In genomic region chr19:6291117-6291781, GRCm38 (mm10) we compare ENCODE assay signal across 8 mouse cellular contexts. TPM values are rescaled to one million over a fixed set of nuclear protein-coding genes. Genes with fewer than 3 reads are reported as not detected.
A peak's percentile ranks its signal among the peaks of the same experiment; 100 is the strongest.
DNase-seq lines count a peak whose midpoint lies in the region; ATAC-seq and TF ChIP-seq lines count a peak whose summit lies in the region.

No protein-coding gene starts in this region.

- ATAC-seq in hindbrain, embryonic 16.5 days, result peak; percentile 35; the same call in 1 of the 2 replicates
- peak; percentile 63 for ATAC-seq in liver, embryonic 14.5 days (ENCODE audit: insufficient read depth)

- intact Hi-C loops in left cerebral cortex, postnatal 25 days (cut with DNase I), result no loop called here

- DNase-seq in layer of hippocampus, adult 2 months (ENCODE audit: low spot score in 2 of 2), result no peak
- DNase-seq in layer of hippocampus, adult 9-10 months (ENCODE audit: low spot score), result no peak
- DNase-seq in cerebellum, postnatal 25 days, result peak; percentile 83 to 84
- no peak for DNase-seq in liver, embryonic 14.5 days (ENCODE audit: low read depth in 3 of 3, low spot score in 3 of 3)
- no peak for DNase-seq in urinary bladder, postnatal 25 days (ENCODE audit: low spot score)
- DNase-seq in spleen, adult 12 weeks (ENCODE audit: low spot score), result no peak
- DNase-seq in left cerebral cortex, postnatal 25 days (ENCODE audit: low spot score in 2 of 2), result no peak

- H3K4me1 ChIP-seq in hindbrain, embryonic 16.5 days (ENCODE audit: control insufficient read depth, insufficient read depth, low read depth, low read length), result peaks cover 12% of the 10 kb centered on the region; the same call in 1 of the 2 replicates
- peaks cover 46 to 56% of the 10 kb centered on the region in 2 experiments for H3K4me1 ChIP-seq in liver, embryonic 14.5 days (replicated peaks; ENCODE audit: control insufficient read depth in 2 of 2, insufficient read depth in 2 of 2, low read length in 1 of 2)

- H3K4me2 ChIP-seq in hindbrain, embryonic 16.5 days (ENCODE audit: low read length), result no peak overlapping the region
- H3K4me2 ChIP-seq in liver, embryonic 14.5 days (ENCODE audit: low read depth), result peak overlapping the region; percentile 33

- WGBS in hindbrain, embryonic 16.5 days, result 74% methylated on average over 10 of the region's 10 CpGs
- 35% methylated on average over 10 of the region's 10 CpGs for WGBS in liver, embryonic 14.5 days (ENCODE audit: insufficient replicate concordance)

- no peaks in the 10 kb centered on the region for H3K9me3 ChIP-seq in hindbrain, embryonic 16.5 days (ENCODE audit: control insufficient read depth, low read length)
- H3K9me3 ChIP-seq in liver, embryonic 14.5 days (ENCODE audit: control insufficient read depth, low read length), result no peaks in the 10 kb centered on the region

- TF ChIP-seq EP300 in liver, embryonic 14.5 days (IDR thresholded peaks at IDR 0.05; ENCODE audit: low read depth), result no peak

- no peaks in the 10 kb centered on the region for H3K27me3 ChIP-seq in hindbrain, embryonic 16.5 days (replicated peaks; ENCODE audit: control insufficient read depth, insufficient read depth, low read length)
- H3K27me3 ChIP-seq in liver, embryonic 14.5 days (ENCODE audit: control insufficient read depth, insufficient read depth, low read length), result no peaks in the 10 kb centered on the region

- H3K4me3 ChIP-seq in layer of hippocampus, adult 2 months, result no peak overlapping the region
- H3K4me3 ChIP-seq in hindbrain, embryonic 16.5 days (ENCODE audit: low read length), result no peak overlapping the region
- H3K4me3 ChIP-seq in liver, embryonic 14.5 days (ENCODE audit: insufficient read depth in 1 of 2, low read depth in 2 of 2, low read length in 2 of 2), result no peak overlapping the region

- TF ChIP-seq CTCF in layer of hippocampus, adult 2 months (conservative IDR thresholded peaks at IDR 0.05), result no peak
- peak; percentile 25; the same call in 1 of the 2 replicates for TF ChIP-seq CTCF in liver, embryonic 14.5 days (IDR thresholded peaks at IDR 0.05; ENCODE audit: low read depth)

- H3K36me3 ChIP-seq in hindbrain, embryonic 16.5 days (ENCODE audit: control insufficient read depth, insufficient read depth, low read length), result peaks cover 18% of the 10 kb centered on the region; the same call in 1 of the 2 replicates
- peaks cover 47% of the 10 kb centered on the region for H3K36me3 ChIP-seq in liver, embryonic 14.5 days (replicated peaks; ENCODE audit: control insufficient read depth, insufficient read depth, low read depth)

- peak overlapping the region; percentile 78 for H3K27ac ChIP-seq in layer of hippocampus, adult 2 months
- H3K27ac ChIP-seq in hindbrain, embryonic 16.5 days (ENCODE audit: low read depth, low read length), result peak overlapping the region; percentile 40; the same call in 1 of the 2 replicates
- peak overlapping the region; percentile 70 for H3K27ac ChIP-seq in liver, embryonic 14.5 days

- H3K9ac ChIP-seq in hindbrain, embryonic 16.5 days (ENCODE audit: low read depth, low read length), result no peak overlapping the region
- H3K9ac ChIP-seq in liver, embryonic 14.5 days (replicated peaks), result peak overlapping the region; percentile 33

RNA-seq across cellular contexts. Expression of gene Ehd1, which starts 14.7 kb away (rescaled TPM):
- total RNA-seq in layer of hippocampus, adult 2 months (2021), result 10 to 100 TPM; 80.2 to 82.3 TPM
- polyA plus RNA-seq in hindbrain, embryonic 16.5 days (2015; fragmentation: Nextera tagmentation; extraction: Ambion mirVana), result 105 and 113 TPM in 2 replicates
- polyA plus RNA-seq in liver, embryonic 14.5 days (2012; rRNA removed), result 65.3 and 81.6 TPM in 2 replicates
- 38.0 and 49.6 TPM in 2 replicates for polyA plus RNA-seq in liver, embryonic 14.5 days (2014; fragmentation: Nextera tagmentation; extraction: Ambion mirVana)
- 10 to 100 TPM; 35.9 to 40.3 TPM for total RNA-seq in left cerebral cortex, postnatal 25 days (2021)

RNA-seq across cellular contexts. Expression of gene Cdc42bpg, which starts 15.0 kb away (rescaled TPM):
- total RNA-seq in layer of hippocampus, adult 2 months (2021), result 1 to 10 TPM; 5.0 to 5.6 TPM
- polyA plus RNA-seq in hindbrain, embryonic 16.5 days (2015; fragmentation: Nextera tagmentation; extraction: Ambion mirVana), result 0.26 and 0.31 TPM in 2 replicates
- polyA plus RNA-seq in liver, embryonic 14.5 days (2012; rRNA removed), result 2.0 and 2.1 TPM in 2 replicates
- polyA plus RNA-seq in liver, embryonic 14.5 days (2014; fragmentation: Nextera tagmentation; extraction: Ambion mirVana), result 0.32 and 0.33 TPM in 2 replicates
- 1 to 10 TPM; 2.7 to 2.9 TPM for total RNA-seq in left cerebral cortex, postnatal 25 days (2021)

RNA-seq across cellular contexts. Expression of gene Men1, which starts 43.5 kb away (rescaled TPM):
- total RNA-seq in layer of hippocampus, adult 2 months (2021), result 10 to 100 TPM; 63.3 to 72.1 TPM
- 68.4 and 85.0 TPM in 2 replicates for polyA plus RNA-seq in hindbrain, embryonic 16.5 days (2015; fragmentation: Nextera tagmentation; extraction: Ambion mirVana)
- polyA plus RNA-seq in liver, embryonic 14.5 days (2012; rRNA removed), result 19.9 and 20.4 TPM in 2 replicates
- polyA plus RNA-seq in liver, embryonic 14.5 days (2014; fragmentation: Nextera tagmentation; extraction: Ambion mirVana), result 12.5 and 13.5 TPM in 2 replicates
- total RNA-seq in left cerebral cortex, postnatal 25 days (2021), result 10 to 100 TPM; 69.7 to 70.0 TPM

RNA-seq across cellular contexts. Expression of gene Map4k2, which starts 49.7 kb away (rescaled TPM):
- total RNA-seq in layer of hippocampus, adult 2 months (2021), result 100 to 1,000 TPM in 1 of 2 experiments, 10 to 100 TPM in 1; 81.9 to 105 TPM
- polyA plus RNA-seq in hindbrain, embryonic 16.5 days (2015; fragmentation: Nextera tagmentation; extraction: Ambion mirVana), result 19.6 and 23.1 TPM in 2 replicates
- 15.9 and 17.6 TPM in 2 replicates for polyA plus RNA-seq in liver, embryonic 14.5 days (2012; rRNA removed)
- 3.0 and 3.7 TPM in 2 replicates for polyA plus RNA-seq in liver, embryonic 14.5 days (2014; fragmentation: Nextera tagmentation; extraction: Ambion mirVana)
- 10 to 100 TPM; 83.3 to 92.3 TPM for total RNA-seq in left cerebral cortex, postnatal 25 days (2021)

RNA-seq across cellular contexts. Expression of gene Atg2a, which starts 49.8 kb away (rescaled TPM):
- total RNA-seq in layer of hippocampus, adult 2 months (2021), result 10 to 100 TPM; 32.5 to 39.0 TPM
- polyA plus RNA-seq in hindbrain, embryonic 16.5 days (2015; fragmentation: Nextera tagmentation; extraction: Ambion mirVana), result 11.7 and 16.7 TPM in 2 replicates
- 5.0 and 5.4 TPM in 2 replicates for polyA plus RNA-seq in liver, embryonic 14.5 days (2012; rRNA removed)
- polyA plus RNA-seq in liver, embryonic 14.5 days (2014; fragmentation: Nextera tagmentation; extraction: Ambion mirVana), result 4.1 and 4.4 TPM in 2 replicates
- 10 to 100 TPM; 33.1 to 35.6 TPM for total RNA-seq in left cerebral cortex, postnatal 25 days (2021)

Comparison
In these comparisons a context has a peak if more than half of its experiments do, and no peak if none do; other contexts are left out.
1. DNase-seq: peak in cerebellum, postnatal 25 days (2 of 2); none in layer of hippocampus, adult 2 months (0 of 2), layer of hippocampus, adult 9-10 months (single experiment), liver, embryonic 14.5 days (0 of 3), urinary bladder, postnatal 25 days (single experiment), spleen, adult 12 weeks (single experiment) and left cerebral cortex, postnatal 25 days (0 of 2).
2. Peak in every context shown above with its lines, with median percentiles within 50 percentile points of each other: H3K27ac ChIP-seq.